Mouse (Mus musculus) CH12.LX (cell line): ENCODE data around the gene Samd4. TPM values are rescaled to one million over a fixed set of nuclear protein-coding genes. Genes with fewer than 3 reads are reported as not detected.

ENCODE experiments used
- DNase-seq: peaks from one replicate; pipeline ENCODE4 v3.0.0-alpha.2; 2013; ENCODE audit errors: extremely low read depth
- H3K27ac ChIP-seq: 2 replicates; pipeline ENCODE4 v1.5.1; 2012; ENCODE audit warnings: low read depth, mild to moderate bottlenecking, control low read depth, moderate library complexity; ENCODE audit not compliant: insufficient read depth
- H3K27me3 ChIP-seq: replicated peaks from 2 replicates; pipeline ENCODE3; 2012; ENCODE audit warnings: inconsistent platforms
- H3K36me3 ChIP-seq, 2 experiments: replicated peaks in 1 of 2; 2 replicates each; pipeline versions ENCODE3 to v1.6.1; 2012; ENCODE audit warnings: inconsistent platforms in 1 of 2, low read length in 1 of 2, mild to moderate bottlenecking in 1 of 2, mixed read lengths in 1 of 2, moderate library complexity in 1 of 2; ENCODE audit not compliant: control insufficient read depth in 1 of 2, insufficient read depth in 1 of 2
- H3K4me1 ChIP-seq, 2 experiments: 2 replicates each; pipeline ENCODE4 v1.6.1; 2012; ENCODE audit warnings: inconsistent platforms in 1 of 2, moderate library complexity in 1 of 2; ENCODE audit not compliant: insufficient read depth in 2 of 2, control insufficient read depth in 1 of 2
- H3K4me2 ChIP-seq: 2 replicates; pipeline ENCODE4 v1.6.1; 2012; ENCODE audit warnings: low read depth, mild to moderate bottlenecking, control low read depth; ENCODE audit not compliant: poor library complexity, insufficient read depth, severe bottlenecking
- H3K4me3 ChIP-seq, 3 experiments: fragments of 150-350 bp in 1 of 3; sonication (generic) in 1 of 3; replicated peaks in 1 of 3; 2 replicates each; pipeline versions ENCODE3 to v1.5.1; 2011 to 2012; ENCODE audit warnings: low read depth in 2 of 3, low read length in 2 of 3, mild to moderate bottlenecking in 2 of 3, moderate library complexity in 2 of 3, control low read depth in 1 of 3, improper control_type of control experiment in 1 of 3, inconsistent platforms in 1 of 3, mixed read lengths in 1 of 3; ENCODE audit not compliant: poor library complexity in 1 of 3
- H3K79me2 ChIP-seq: replicated peaks from 2 replicates; pipeline ENCODE4 v1.6.1; 2012; ENCODE audit warnings: mild to moderate bottlenecking, moderate library complexity; ENCODE audit not compliant: control insufficient read depth, poor library complexity, insufficient read depth, severe bottlenecking; ENCODE audit errors: extremely low read depth
- H3K9ac ChIP-seq: 2 replicates; pipeline ENCODE4 v1.6.1; 2012; ENCODE audit warnings: low read depth, mild to moderate bottlenecking, control low read depth, moderate library complexity; ENCODE audit not compliant: insufficient read depth
- H3K9me3 ChIP-seq: replicated peaks from 2 replicates; pipeline ENCODE3; 2012; ENCODE audit warnings: low read length, inconsistent platforms, mixed read lengths
- CHD1 ChIP-seq: IDR thresholded peaks from 2 replicates; pipeline ENCODE4 v1.6.1; 2012; ENCODE audit warnings: low read depth, low read length, improper control_type of control experiment, inconsistent platforms
- CTCF ChIP-seq, 2 experiments: IDR thresholded peaks in 1 of 2; conservative IDR thresholded peaks in 1 of 2; 2 replicates each; pipeline ENCODE4 v1.5.1; 2011 to 2012; ENCODE audit warnings: low read depth in 2 of 2, low read length in 2 of 2, improper control_type of control experiment in 1 of 2, inconsistent platforms in 1 of 2, mild to moderate bottlenecking in 1 of 2, moderate library complexity in 1 of 2
- ELF1 ChIP-seq: IDR thresholded peaks from 2 replicates; pipeline ENCODE4 v1.6.1; 2014; ENCODE audit warnings: low read depth, mild to moderate bottlenecking, inconsistent platforms, low read length, improper control_type of control experiment
- EP300 ChIP-seq: IDR thresholded peaks from 2 replicates; pipeline ENCODE4 v1.6.1; 2011; ENCODE audit warnings: low read length, improper control_type of control experiment
- GABPA ChIP-seq: IDR thresholded peaks from 2 replicates; pipeline ENCODE4 v1.6.1; 2012; ENCODE audit warnings: low read depth, low read length, improper control_type of control experiment, inconsistent platforms; ENCODE audit not compliant: insufficient replicate concordance
- HCFC1 ChIP-seq: IDR thresholded peaks from 2 replicates; pipeline ENCODE4 v1.6.1; 2012; ENCODE audit warnings: low read depth, mild to moderate bottlenecking, inconsistent platforms, low read length, improper control_type of control experiment
- IRF4 ChIP-seq: IDR thresholded peaks from 2 replicates; pipeline ENCODE4 v1.6.1; 2014; ENCODE audit warnings: low read depth, mild to moderate bottlenecking, inconsistent platforms, low read length, improper control_type of control experiment
- JUN ChIP-seq: IDR thresholded peaks from 2 replicates; pipeline ENCODE4 v1.6.1; 2011; ENCODE audit warnings: low read depth, mild to moderate bottlenecking, low read length, improper control_type of control experiment, moderate library complexity; ENCODE audit not compliant: insufficient read depth
- JUND ChIP-seq: conservative IDR thresholded peaks from 2 replicates; pipeline ENCODE4 v1.6.1; 2011; ENCODE audit warnings: low read depth, low read length, improper control_type of control experiment
- KAT2A ChIP-seq: IDR thresholded peaks from 2 replicates; pipeline ENCODE4 v1.6.1; 2012; ENCODE audit warnings: low read length, improper control_type of control experiment, inconsistent platforms; ENCODE audit not compliant: insufficient replicate concordance
- MAFK ChIP-seq: IDR thresholded peaks from 2 replicates; pipeline ENCODE4 v1.6.1; 2011; ENCODE audit warnings: low read length, improper control_type of control experiment; ENCODE audit not compliant: insufficient replicate concordance
- MAX ChIP-seq: IDR thresholded peaks from 2 replicates; pipeline ENCODE4 v1.6.1; 2011; ENCODE audit warnings: low read length, improper control_type of control experiment
- MAZ ChIP-seq: IDR thresholded peaks from 2 replicates; pipeline ENCODE4 v1.6.1; 2012; ENCODE audit warnings: low read depth, mild to moderate bottlenecking, inconsistent platforms, low read length, improper control_type of control experiment, moderate library complexity
- MEF2A ChIP-seq: IDR thresholded peaks from 2 replicates; pipeline ENCODE4 v1.6.1; 2014; ENCODE audit warnings: low read depth, mild to moderate bottlenecking, inconsistent platforms, low read length, improper control_type of control experiment, borderline replicate concordance
- MXI1 ChIP-seq: IDR thresholded peaks from 2 replicates; pipeline ENCODE4 v1.6.1; 2011; ENCODE audit warnings: mild to moderate bottlenecking, low read depth, low read length, improper control_type of control experiment
- PAX5 ChIP-seq: IDR thresholded peaks from 2 replicates; pipeline ENCODE4 v1.6.1; 2012; ENCODE audit warnings: low read length, inconsistent platforms, mixed read lengths
- POLR2AphosphoS2 ChIP-seq: IDR thresholded peaks from 2 replicates; pipeline ENCODE4 v1.6.1; 2011; ENCODE audit warnings: low read depth, low read length, improper control_type of control experiment
- SMC3 ChIP-seq: IDR thresholded peaks from 2 replicates; pipeline ENCODE4 v1.6.1; 2011; ENCODE audit warnings: low read depth, low read length, improper control_type of control experiment
- TBP ChIP-seq: conservative IDR thresholded peaks from 2 replicates; pipeline ENCODE4 v1.6.1; 2011; ENCODE audit warnings: low read depth, low read length, improper control_type of control experiment
- TCF12 ChIP-seq: IDR thresholded peaks from 2 replicates; pipeline ENCODE4 v1.6.1; 2014; ENCODE audit warnings: low read depth, mild to moderate bottlenecking, inconsistent platforms, low read length, improper control_type of control experiment
- ZC3H11A ChIP-seq: IDR thresholded peaks from 2 replicates; pipeline ENCODE4 v1.6.1; 2012; ENCODE audit warnings: low read depth, mild to moderate bottlenecking, inconsistent platforms, low read length, improper control_type of control experiment
- ZKSCAN1 ChIP-seq: IDR thresholded peaks from 2 replicates; pipeline ENCODE4 v1.6.1; 2012; ENCODE audit warnings: low read depth, inconsistent platforms, low read length, improper control_type of control experiment, borderline replicate concordance
- dilution Hi-C: fragments of 300-500 bp; cut with MboI; formaldehyde crosslinking; loops from 2 replicates; pipeline ENCODE4 v1.14.3; 2020; ENCODE audit warnings: low sequenced_read_pairs; ENCODE audit not compliant: extremely low pct_unique_long_range_greater_than_20kb, extremely low pct_ligation_motif_present
- in situ Hi-C: fragments of 300-500 bp; cut with MboI; formaldehyde crosslinking; loops from 3 replicates; pipeline ENCODE4 v1.14.3; 2019; ENCODE audit warnings: low sequenced_read_pairs, low pct_ligation_motif_present, low pct_unique_long_range_greater_than_20kb, mixed read lengths
- polyA plus RNA-seq: library from polyadenylated mRNA; unstranded; fragments of >175 nt; gene quantifications from 2 replicates; pipeline ENCODE4 v1.2.1, GENCODE M21; 2012; ENCODE audit warnings: low read depth; ENCODE audit not compliant: insufficient read length
- total RNA-seq, 2 experiments: library from RNA; depleted of rRNA; stranded (reverse); fragments of 300-350 nt in 1 of 2; fragments of >200 nt in 1 of 2; gene quantifications; 2 replicates each; pipeline ENCODE4 v1.2.3; 2012 to 2014

The Samd4 gene
- 0.29 and 0.64 TPM in 2 replicates for total RNA-seq (2012; rRNA removed)
- total RNA-seq (2014; rRNA removed) = 1.5 TPM in 2 replicates
- 3.6 and 4.6 TPM in 2 replicates for polyA plus RNA-seq

DNA sequence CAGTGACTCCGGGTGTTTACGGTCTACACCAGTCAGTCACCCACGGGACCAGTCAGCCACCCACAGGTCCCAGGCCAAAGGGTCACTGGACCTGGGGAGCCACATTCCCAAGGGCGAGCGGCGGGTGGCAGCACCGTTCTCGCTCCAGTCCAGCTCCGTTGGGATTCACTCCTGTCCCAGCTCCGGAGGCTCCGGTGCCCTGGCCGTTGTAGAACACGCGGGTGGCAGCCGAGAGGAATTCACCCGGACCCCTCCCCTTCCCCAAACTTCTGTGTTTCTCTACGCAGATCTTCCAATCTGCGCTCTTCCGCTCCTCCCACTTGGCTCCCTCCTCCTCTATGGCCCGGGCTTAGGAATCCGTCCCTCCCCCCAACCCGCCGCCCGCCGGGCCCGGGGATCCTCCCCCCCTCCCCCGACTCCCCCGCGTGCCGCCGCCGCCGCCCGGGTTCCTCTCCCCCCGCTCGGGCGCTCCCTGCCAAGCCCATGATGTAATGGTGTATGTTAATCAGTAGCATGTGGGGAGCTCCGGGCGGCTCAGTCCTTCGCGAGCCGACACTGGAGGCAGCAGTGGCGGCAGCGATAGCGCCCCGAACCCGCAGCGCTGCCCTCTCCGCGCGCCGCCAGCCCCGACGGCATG, at the start of gene Samd4:
Gene Samd4 (plus strand): TSS at position 424 of the 637 bp plus-strand sequence.
- H3K27me3 ChIP-seq = peaks cover 13% of the 10 kb centered on the region
- no peaks in the 10 kb centered on the region for H3K79me2 ChIP-seq
- in situ Hi-C loops = loop anchor here (5.0 to 25.0 kb wide), 3 partner anchors 105 to 355 kb away; no protein-coding TSS in a partner anchor
- H3K9ac ChIP-seq = no peak within 1 kb of the TSS
- H3K4me2 ChIP-seq = peak within 1 kb of the TSS; percentile 100
- dilution Hi-C loops = no loop called here
- no peak for TF ChIP-seq ELF1
- no peak for TF ChIP-seq TBP
- no peak for TF ChIP-seq MAZ
- peaks cover 3 to 22% of the 10 kb centered on the region in 2 experiments for H3K4me1 ChIP-seq
- peak; percentile 44 for DNase-seq
- no peak within 1 kb of the TSS for H3K27ac ChIP-seq
- peak within 1 kb of the TSS in 2 of 3 experiments; percentile 25 to 64 for H3K4me3 ChIP-seq
- no peaks in the 10 kb centered on the region for H3K36me3 ChIP-seq
- H3K9me3 ChIP-seq = no peaks in the 10 kb centered on the region

DNA sequence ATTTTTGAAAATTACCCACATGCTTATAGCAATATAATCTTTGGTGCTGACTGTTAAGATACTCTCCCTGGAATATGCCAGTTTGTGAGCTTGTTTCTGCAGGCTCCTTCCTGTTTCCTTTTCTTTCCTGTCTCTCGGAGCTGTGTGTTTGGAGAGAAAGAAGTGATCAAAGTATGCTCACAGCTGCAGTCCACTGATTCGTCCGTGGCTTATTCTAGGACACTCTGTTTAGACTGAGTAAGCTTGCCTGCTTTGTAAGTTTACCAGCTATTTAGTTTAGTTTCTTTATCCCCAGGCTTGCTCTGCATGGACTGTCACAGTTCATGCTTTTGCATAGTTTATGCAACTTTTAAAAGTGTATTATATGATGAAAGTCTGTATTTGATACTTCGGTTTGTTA, 43.3 kb upstream of the Samd4 start:
- Histone ChIP-seq H3K4me3 (no peak overlapping the region), H3K9me3 (peaks cover 2% of the 10 kb centered on the region), H3K36me3 (peaks cover 11 to 29% of the 10 kb centered on the region in 2 experiments), H3K27me3 (no peaks in the 10 kb centered on the region), H3K79me2 (no peaks in the 10 kb centered on the region), H3K27ac (no peak overlapping the region), H3K4me1 (peaks cover 2 to 12% of the 10 kb centered on the region in 2 experiments; a peak in 2 of 4 replicates), H3K9ac (no peak overlapping the region), H3K4me2 (no peak overlapping the region)
- dilution Hi-C loops (no loop called here), in situ Hi-C loops (no loop called here)
- TF ChIP-seq SMC3 (no peak), IRF4 (no peak), JUND (no peak), ZC3H11A (no peak), ELF1 (no peak), PAX5 (no peak), MXI1 (no peak), TCF12 (no peak), POLR2AphosphoS2 (no peak), JUN (no peak), HCFC1 (no peak), ZKSCAN1 (no peak), MAX (no peak), EP300 (no peak), CTCF (conservative IDR thresholded peaks at IDR 0.05 in 1 of 2, IDR thresholded peaks at IDR 0.05 in 1 of 2; ENCODE audit: low read depth in 2 of 2, low read length in 2 of 2) (no peak), MEF2A (no peak), MAFK (no peak), GABPA (no peak), CHD1 (no peak), KAT2A (no peak)
- DNase-seq = no peak
